Mouse (Mus musculus) urinary bladder, postnatal 4 days (tissue): ENCODE measurements around the gene Rasgef1b.

Experiments
- DNase-seq, 2 experiments: peaks; one replicate each; pipeline ENCODE4 v3.0.0; 2021 to 2022; ENCODE audit warnings: low spot score in 2 of 2

The Rasgef1b gene

DNA sequence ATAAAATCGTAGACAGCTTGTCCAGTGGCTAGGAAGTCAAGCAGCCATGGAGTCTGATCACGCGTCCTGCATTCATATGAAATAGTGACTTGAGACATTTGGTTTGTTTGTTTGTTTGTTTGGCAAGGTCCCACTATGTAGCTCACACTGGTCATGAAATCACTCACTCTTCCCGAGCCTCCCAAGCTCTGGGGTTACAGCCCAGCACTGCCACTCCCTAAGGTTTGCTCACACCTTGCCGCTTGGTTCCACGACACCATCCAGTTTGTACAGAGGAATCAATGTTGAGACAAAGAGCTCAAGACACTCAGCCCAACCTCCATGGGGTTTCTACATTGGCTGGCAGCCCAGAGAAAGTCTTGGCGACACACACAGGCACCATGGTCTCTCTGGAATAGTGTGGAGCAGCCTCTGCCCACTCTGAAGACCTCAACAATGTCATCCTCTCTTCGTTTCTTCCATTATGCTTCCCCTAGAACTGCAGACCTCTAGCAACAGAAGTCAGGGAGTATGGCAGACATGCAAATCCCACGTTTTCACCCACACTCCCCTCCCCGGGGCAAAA lies 436.5 kb downstream of the Rasgef1b start:
- no peak for DNase-seq

DNA sequence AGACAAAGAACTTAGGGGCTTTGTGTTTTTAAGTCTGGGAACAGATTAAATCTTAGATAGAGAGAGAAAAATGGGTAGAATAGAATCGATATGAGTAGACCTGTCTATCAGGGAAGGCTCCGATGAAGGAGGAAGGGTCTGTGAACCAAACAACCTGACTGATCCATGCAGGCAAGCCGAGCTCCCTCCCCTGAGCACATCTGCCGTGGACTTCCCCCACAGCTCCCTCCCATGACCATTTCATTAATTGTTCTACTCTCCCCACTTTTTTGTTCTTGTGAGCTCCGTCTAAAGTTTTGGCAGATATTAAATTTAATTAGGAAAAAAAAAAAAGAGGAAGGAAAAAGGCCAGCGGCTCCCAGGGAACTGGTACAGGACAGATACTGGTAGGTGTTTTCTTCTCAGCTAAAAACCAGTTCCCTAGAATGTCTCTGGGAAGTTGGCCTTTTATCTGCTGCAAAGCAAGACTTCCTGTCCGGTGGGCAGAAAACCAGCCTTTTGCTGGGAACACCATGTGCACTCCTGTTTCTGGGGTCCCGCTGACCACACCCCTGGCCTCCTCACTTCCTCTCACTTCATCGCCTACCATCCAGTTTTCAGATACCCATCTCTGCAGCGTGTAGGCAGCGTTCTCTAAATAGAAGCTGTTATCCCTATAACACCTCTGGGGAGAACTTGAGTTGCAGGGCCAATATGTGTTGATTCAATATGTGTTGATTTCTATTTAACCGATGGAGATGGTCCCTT lies 437.6 kb downstream of the Rasgef1b start:
- no peak for DNase-seq

DNA sequence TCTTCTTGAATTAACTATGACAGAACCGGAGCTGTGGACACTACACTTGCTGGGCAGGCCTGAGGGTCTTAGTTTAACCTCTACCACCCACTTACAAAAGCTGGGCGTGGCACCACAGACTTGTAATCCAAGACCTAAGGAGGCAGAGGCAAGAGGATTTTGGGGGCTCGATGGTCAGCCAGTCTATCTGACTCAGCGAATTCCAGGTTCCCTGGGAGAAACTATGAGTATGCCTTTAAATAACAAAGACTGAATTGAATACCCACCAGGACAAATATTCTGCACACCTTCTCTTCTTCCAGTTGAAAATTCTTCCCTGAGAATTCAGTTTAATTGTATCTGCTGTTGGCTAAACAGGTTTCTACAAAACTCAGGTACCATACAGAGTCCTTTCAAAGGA lies 440.6 kb downstream of the Rasgef1b start:
- no peak for DNase-seq

DNA sequence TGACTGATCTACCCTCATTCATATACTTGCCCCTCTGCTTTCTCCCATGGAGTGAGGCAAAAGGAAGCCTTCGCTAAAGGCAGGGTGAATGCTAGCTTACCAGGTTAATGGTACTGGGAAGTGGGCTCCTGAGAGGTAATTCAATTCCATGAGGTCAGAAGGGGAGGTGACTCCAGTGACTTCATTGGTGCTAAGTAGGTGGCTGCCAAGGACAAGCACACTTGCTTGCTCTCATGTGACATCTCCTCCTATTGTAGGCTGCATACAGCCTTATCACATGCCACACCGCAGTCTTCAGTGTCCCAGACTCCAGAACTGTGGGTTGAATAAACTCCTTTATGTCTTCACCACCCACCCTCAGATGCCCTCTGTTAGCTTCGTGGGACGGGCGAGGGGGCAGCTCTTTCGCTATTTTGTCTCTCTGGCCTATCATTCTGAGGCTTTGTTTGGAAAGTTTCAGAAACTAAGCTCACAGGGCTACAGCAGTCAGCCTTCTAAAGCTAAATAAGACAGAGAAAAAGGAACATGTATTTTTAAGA lies 441.1 kb downstream of the Rasgef1b start:
- DNase-seq, result no peak

DNA sequence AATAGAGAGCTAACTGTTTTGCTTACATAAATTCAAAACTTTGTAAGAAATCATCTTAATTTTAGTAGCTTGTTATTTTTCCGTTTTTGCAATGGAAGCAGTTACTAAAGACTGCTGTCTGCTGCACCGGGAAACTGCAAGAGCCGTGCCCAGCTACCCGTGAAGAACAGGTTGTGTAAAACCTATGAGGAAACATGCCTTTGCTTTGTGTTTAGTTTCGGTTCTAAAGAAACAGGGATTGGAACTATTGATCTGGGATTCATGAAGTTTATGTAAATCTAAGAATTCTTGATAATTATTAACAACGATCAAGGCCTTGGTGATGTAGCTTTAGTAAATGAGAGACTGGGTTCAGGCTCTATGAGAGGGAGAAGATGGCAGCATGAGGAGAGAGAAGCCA lies 442.3 kb downstream of the Rasgef1b start:
- no peak for DNase-seq

DNA sequence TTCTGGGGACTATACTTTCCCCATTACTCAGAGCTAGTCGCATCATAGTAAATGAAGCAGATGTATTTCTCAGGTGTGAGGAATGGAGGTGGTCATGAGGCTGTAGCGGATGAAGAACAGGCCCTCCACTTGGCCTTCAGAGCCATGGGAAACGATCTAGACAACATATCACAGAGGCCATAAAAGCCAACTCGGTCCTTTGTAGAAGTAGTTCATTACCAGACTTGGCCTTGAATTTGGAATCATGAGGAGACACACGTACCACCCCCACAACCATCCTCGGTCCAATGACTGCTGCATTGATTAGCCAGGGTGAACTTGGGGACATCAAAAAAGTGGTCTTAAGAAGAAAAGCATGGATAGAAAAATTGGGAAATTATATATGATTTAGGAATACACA lies 442.8 kb downstream of the Rasgef1b start:
- no peak for DNase-seq

DNA sequence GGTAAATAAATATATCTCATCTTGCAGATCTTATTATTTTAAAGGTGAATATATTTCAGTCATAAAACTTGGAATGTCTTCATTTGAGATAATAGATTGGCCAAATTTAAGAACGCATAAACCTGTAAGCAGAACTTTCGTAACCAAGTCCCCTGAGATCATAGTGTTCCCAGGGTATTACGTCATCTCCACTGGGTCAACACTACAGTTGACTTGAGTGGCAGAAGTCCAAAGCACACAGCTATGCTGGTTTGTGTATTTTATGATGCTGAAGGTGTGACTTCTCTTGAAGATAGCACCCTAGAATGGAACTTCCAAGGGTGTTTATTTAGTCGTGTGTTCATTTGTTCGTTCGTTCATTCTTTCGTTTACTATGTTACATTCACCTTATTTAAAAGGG lies 444.5 kb downstream of the Rasgef1b start:
- DNase-seq, result no peak

DNA sequence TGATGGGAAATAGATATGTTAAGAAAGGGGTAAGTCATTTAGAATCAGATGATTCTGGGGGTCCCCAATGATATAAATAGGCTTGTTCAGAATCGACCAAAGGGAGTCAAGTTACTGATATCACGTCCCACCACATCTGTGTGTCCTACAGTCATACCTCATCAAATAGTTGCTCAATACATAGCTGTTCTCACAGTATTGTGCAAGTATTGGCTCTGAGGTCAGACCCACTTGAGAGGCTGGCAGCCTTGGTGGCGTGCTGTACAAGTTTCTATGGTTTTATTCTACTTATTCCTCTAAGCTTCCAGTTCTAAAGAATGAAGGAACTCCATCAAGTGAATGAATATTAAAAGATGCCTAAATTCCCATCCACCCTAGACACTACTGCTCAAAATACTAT lies 445.2 kb downstream of the Rasgef1b start:
- no peak for DNase-seq

DNA sequence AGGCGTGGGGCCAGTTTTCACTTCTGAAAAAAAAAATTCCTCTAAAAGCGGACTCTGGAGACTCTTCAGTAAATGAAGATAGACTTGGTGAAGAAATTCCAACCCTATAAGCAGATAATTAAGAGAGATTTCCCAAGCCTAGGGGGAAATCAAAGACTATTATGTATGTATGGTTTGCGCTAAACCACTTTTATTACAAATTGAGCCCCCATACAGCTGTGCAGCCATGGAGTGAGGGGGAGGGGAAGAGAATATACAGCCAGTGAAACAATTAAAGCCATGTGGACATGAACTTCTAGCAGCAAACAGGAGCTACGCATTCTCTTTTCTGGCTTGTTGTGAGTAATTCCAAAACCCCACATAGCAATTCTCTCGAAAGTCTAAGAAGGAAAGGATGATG lies 448.3 kb downstream of the Rasgef1b start:
- DNase-seq, result no peak

DNA sequence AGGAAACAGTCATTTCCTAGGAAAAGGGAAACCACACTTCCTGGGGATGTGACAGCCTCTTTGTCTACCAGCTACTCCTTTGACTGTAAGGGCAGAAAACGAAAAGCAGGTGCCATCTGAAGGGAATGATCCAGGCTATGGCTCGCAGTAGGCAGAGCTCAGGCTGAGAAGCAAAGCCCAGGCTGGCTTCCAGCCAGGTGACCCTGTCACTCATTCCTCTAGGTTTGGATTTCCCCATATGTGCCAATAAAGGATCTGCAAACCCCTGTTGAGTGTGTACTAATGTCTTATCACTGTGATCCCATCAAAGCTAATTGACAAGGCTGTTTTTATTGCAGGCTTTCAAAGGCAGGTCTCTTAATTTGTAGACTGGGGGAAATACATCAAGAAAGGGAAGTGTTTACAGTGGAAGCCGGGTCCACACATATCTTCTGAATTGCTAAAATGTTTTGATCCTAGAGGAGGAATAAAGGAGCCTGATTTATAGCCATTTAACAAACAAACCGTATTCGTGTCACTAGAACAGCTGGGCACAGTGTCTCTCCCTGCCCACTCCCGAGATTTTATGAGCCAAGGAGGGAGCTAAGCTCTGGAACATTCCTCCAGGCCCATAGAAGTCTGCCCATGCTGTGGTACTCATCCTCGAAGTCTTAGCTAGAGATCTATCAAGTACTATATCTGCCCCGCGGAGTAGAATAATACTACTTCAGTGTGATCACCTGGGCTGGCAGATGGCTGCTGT lies 449.7 kb downstream of the Rasgef1b start:
- DNase-seq, result no peak

DNA sequence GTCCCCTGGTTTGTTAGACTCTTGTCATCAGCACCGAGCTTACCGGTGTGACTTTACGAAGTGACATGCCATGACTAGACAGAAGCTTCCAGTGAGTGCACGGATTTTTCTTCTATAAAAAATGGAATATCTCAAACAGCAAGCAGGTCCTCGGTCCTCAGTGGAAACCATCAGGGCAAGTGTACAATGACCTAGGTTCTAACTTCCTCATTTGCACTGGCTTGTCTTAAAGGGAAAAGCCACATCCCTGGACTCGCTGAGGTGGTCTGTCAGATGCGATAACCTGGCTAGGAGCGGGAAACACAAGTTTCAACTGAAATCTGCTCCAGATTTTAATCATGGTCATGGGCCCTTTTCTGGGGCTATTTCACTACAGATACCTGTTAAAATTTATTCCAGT lies 450.5 kb downstream of the Rasgef1b start:
- DNase-seq, result no peak

DNA sequence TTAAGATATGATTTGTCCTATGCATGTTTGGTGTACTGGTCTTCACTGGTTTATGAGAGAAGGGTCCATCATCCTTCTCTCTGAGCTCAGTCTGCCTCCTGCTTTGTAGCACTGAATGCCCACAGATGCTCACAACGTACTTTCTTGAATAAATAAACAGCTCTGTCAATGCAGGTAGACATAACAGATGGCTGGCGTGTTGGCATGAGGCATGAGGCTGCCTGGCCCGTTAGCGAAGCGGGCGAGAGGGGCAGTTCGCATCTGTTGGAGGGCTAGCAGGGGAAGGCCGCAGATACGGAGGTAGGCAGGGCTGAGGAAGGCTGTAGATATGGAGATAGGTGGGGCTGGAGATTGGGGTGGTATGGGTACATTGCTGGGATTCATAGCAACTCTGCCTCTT lies 451.3 kb downstream of the Rasgef1b start:
- DNase-seq, result no peak

DNA sequence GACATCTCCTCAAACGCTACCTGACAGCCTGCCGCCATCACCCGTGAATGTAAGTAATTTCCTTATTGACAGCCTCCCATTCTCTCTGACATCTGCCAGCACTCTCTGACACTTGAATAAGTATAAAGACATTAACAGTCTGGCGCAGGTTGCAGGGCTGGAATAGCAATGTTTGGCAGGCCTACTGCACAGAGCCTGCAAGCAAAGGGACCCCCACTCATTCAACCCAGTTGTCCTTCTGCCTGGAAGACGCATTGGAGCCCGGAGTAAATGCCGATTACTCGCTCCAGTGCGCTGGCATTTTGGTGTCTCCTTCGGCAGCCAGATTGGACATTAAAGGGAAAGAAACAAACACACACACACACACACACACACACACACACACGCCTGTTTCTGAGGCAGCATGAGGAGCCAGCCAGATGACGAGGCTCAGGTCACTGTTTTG lies 454.7 kb downstream of the Rasgef1b start:
- no peak for DNase-seq

DNA sequence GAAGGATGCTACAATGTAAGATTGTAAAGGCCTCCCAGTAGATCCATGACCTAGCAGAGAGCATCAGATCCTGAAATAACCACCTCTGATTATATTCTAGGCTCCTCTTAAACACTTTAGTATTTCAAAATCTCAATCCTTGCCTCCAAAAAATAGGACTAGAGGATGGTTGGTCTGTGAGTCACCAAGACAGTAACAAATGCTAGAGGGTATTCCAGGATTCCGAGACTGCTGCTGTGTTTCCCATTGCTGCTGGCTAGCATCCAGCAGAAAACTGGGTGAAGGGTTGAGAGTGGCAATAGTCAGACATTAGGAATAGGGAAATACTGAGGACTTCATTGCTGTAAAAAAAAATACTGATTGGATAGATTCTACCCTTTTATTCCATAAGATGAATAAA lies 457.3 kb downstream of the Rasgef1b start:
- DNase-seq, result no peak

DNA sequence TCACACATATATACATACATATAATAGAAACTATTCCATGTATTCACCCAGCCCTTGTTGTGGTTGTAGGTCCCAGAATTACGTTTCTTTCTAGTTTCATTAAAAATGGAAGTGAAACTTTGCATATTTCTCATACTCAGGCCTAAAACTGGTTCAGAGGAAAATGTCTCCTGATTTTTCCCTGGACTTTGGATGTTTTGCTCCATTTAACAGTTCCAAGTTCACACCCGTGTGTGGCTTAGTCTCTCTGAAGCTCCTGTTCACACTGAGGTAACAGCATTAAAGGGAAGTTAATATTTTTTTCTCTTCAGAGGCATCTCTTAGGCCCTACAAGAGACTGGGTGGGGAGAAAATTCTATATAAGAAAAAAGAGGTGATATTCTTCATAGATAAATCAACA lies 459.7 kb downstream of the Rasgef1b start:
- DNase-seq, result no peak

DNA sequence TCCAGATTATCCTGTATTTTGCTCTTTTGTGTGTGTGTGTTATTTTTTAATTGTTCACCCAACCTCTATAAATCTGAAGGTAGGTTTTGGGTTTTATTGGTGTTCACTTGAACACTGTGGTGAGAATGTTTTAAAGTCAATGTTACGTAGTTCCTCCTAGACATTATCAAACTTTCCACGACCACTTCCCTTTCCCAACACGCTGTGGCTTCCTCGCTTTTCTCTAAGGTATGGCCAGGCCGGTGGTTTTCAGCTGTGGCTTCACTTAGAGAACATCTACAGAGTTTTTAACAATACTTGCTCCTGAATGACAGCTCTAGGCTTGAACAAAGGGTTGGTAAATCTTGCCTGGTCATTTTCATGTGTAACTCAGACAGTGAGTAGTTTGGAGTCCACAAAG lies 461.5 kb downstream of the Rasgef1b start:
- DNase-seq, result no peak

DNA sequence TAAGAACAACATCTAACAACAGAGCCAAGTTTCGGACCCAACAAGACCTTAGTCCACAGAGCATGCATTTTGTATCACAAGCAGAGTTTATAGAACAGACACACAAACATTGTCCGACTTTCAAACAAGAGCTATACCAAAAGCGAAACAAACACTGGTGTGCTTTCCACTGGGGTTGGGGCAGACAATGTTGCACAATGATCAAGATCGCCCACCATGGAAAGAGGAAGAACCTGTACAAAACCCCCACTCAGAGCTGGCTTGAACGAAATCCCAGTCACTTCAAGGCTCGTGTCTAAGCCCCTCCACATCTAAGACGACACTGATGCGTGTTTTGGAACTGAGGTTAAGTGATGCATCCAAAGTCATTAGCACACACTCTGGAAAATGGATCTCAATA lies 462.6 kb downstream of the Rasgef1b start:
- no peak for DNase-seq

DNA sequence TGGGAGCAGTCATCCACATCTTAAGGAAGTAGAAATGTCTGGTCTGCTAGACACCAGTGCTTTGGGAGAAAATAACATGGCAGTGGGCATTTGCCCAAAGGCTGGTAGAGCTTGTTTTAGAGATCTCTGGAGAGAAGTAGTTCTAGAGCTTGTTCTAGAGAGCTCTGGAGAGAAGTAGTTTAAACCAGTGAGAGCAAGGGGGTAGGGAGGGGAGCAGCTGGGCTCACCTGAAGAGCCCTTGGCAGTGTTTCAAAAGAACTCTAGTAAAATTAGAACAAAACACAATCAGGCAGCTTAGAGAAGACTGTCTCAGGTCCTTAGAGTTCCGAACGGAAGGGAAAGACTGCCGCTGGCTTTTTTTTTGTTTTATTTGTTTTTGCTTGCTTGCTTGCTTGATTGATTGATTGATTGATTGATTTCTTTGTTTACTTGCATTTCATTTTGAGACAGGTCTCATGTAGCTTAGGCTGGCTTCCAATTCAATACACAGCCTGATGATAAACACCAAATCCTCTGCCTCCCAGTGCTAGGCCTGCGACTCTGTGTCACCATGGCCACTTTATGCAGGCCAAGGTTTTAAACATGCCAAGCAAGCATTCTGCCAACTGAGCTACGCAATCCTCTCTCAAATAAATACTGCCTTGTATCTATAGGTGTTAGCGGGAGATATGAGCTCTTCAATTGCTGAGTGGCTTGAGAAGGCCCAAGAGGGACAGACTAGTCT lies 466.5 kb downstream of the Rasgef1b start:
- DNase-seq, result no peak

DNA sequence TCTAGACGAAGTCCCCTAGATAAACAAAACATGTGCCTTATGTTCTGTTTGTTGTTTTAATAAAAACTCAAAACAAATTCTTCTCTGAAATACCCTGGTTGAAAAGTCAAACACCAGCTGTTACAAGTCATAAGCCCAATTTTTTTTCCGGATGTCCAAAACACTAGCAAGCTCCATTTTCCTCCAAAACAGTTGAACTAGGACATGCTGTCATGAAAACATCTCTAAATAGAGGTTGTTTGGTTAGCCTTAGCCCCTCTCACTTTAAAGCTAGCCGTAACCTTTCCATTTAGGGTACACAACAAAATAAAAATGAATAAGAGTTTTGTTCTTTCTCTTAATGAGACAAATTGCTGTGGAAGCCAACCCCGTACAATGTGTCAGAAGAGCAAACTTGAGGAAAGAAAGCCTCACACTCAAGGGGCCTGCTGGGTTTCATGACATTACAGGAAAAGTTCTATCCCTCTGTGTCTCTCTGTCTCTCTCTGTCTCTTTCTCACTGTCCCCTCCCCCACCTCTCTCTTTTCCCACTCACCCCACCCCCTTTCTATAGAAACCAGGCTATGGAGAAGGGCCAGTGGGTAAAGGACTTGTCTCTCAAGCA lies 467.6 kb downstream of the Rasgef1b start:
- DNase-seq, result no peak

DNA sequence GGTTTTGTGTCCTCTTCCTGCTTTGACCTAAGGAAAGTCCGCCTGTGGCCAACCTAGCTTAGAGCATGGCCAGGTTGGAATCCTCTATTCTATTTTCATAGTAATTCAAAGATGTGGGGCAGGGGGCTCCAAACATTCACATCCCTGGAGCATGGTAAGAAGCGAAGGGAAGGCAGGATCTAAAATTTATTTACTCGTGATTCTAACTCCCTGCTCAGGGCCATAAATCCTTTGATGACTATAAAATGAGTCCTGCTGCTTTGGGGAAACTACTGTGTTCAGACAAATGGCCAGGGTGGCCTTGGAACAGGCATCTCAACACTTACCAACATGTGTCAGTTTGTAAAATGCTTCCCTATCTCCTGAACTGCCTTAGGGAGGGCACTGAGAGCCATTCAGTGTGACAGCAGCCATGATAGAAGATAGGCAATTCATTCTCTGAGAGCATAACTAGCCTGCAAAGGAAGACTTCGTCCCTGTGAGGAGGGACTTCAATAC lies 470.8 kb downstream of the Rasgef1b start:
- no peak for DNase-seq
